Mouse (Mus musculus): Measurements from ENCODE around the gene Ecm1.
"Not testable (repeated sequence)": the region's sequence is repeated elsewhere in the genome, so short reads cannot be mapped to it uniquely, and the experiment has no call there.

Gene Ecm1

DNA sequence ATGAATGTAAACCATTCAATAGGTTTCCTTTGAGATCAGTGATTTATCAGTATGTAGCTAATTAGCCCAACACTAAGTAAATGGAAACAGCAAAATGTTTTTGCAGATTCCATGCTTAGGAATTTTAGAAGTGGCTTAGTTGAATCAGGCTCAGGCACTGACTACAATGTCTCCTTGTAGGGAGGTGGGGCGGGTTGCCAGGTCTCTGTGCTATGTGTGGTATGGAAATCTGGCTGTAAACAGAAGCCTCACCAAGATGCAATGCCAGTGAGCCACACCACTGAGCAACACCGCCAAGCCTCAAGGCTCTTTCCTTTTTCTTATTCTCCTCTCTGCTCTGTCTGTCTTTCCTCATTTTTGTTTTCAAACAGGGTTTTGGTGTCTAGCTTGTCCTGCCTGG, 10.5 kb downstream of the Ecm1 start:
- DNase-seq (ENCODE audit: low spot score in 2 of 2), result no peak

DNA sequence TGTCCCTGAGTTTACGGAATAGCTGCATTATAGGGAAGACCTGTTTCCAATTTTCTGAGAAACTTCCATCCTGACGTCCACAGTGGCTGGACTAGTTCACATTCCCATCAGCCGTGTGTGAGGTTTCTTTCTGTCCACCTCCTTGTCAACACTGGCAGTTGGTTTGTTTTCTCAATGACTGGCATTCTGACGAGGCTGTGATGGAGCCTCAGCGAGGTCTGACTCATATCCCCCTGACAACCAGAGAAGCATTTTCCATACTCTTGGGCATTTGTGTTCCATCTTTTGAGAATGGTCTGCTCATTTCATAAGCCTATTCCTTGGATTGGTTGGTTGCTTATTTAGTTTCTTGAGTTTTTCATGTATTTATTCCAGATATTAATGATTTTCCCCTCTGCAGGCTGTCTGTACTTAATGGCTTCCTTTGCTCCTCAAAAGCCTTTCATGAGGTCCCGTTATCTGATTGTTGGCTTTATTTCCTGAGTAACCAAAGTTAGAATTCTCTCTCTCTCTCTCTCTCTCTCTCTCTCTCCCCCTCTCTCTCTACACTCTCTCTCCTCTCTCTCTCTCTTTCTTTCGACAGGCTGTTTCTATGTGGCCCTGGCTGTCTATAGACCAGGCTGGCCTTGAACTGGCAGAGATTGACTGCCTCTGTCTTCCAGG, 12.5 kb downstream of the Ecm1 start:
- DNase-seq (ENCODE audit: low spot score in 2 of 2), result no peak

DNA sequence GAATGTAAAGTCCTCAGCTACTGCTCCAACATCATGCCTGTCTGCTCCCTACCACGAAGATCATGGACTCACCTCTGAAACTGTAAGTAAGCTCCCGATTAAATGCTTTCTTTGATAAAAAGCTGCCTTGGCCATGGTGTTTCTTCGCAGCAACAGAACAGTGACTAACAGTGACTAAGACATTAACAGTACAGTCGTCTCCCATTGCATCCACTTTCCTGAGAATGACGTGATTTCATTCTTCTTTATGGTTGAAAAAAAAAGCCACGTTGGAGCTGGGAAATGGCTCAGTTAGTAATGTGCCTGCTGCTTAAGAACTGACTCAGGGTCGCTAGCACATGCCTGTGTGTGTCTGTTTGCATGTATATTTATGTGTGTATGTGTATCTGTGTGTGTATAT, 13.5 kb downstream of the Ecm1 start:
- no peak for DNase-seq (ENCODE audit: low spot score in 2 of 2)

DNA sequence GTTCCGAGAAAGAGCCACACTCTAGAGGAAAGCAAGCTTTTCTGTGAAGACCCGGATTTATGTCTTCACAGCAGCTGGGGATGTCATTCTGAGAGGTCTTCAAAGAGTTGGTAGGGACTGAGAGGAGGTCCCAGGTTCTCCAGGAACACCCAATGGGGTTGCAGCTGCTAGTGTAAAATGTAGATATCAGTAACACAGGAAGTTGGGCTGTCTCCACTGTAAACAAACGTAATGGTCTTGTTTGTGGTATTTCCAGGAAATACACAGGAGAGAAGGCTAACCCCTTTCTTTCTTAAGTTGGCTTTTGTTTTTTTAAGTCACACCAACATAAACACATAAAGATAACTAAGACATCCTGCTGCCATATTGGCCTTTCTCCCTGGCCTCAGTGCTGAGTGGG, 17.0 kb downstream of the Ecm1 start:
- DNase-seq (ENCODE audit: low spot score in 2 of 2), result no peak

DNA sequence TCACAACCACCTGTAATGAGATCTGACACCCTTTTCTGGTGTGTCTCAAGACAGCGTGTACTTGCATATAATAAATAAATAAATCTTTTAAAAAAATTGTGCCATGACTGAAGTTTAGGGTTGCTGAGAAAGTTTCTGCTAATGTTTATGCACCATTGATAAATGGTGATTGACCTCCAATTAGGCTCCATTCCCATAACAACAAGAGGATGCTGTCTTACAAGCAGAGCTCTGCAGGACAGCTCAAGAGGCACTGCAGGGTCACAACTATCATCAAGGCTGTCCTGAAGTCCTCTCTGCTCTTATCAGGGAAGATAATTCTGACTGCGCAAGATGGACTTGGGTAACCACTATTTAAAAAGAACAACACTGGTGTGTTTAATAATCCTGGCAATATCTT, 21.2 kb downstream of the Ecm1 start:
- DNase-seq (ENCODE audit: low spot score in 2 of 2), result no peak

DNA sequence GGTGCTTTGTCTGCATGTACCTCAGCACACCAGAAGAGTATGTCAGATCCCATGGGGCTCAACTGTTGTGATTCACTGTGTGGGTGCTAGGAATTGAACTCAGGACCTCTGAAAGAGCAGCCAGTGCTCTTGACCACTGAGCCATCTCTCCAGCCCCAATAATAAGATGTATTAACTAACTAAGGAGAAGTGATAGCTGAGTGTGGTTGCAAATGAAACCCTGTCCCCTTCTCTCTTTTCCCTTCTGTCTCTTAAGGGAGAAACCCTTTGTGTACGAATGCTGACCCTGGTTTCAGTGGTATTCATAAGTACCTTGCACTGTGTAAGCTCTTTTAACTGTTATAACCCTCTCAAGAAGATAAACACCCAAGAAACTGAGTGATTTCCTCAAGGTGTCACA, 23.3 kb downstream of the Ecm1 start:
- DNase-seq (ENCODE audit: low spot score in 2 of 2), result no peak

DNA sequence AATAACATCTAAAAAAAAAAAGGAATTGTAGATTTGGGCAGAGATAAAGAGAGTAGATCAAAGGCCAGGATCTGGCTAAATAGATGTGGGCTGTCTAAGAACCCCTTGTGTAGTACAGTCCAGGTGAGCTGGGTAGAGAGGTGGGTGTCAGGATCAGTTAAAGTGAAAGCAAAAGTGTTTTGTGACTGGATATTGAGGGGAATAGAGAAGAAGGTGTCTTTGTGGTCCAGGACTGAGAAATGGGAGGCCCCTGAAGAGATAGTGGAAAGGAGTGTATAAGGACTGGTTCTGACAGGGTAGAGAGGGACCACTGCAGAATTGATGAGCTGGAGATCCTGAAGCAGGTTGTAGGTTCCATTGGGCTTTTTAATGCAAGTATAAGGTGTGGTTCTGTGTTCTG, 29.4 kb downstream of the Ecm1 start:
- DNase-seq (ENCODE audit: low spot score in 2 of 2), result no peak

DNA sequence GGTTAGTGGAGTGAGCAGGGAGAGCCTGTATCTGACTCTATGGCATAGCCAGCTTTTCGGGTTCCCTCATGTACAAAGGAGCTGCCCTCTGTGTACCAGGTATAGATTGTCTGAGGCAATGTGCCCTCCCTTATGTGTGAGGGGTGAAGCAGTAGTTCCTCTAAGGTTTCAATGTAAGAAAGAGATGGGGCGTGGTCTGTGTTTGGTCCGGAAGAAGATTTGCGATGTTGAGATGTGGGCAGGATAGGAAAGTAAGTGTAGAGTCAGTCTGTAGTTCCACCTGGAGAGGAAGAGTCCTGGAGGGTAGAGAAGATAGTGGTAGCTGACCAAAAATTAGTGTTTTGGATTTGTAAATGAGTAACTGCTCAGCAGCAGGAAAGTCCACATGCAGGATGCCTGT, 30.3 kb downstream of the Ecm1 start:
- DNase-seq (ENCODE audit: low spot score in 2 of 2), result peak in 1 of 2 experiments; percentile 26

DNA sequence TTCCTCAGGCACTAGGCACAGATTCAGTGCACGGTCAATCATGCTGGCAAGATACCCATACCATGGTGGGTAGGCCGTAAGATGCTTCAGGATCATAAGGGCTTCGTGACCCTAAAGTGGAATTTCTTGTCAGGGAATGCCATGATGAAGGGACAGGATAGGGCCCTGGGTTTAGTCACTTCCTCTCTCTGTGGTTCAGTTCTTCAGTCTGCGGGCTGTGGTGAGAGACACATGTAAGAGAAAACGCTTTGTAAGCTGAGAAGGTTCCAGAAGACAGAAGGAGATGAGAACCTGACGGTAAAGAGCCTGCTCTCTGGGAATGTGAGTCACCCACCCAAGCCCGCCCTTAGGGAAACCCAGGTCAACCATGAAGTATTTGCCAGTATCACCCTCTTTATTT, 31.9 kb downstream of the Ecm1 start:
- DNase-seq (ENCODE audit: low spot score in 2 of 2), result peak; percentile 36 to 44

DNA sequence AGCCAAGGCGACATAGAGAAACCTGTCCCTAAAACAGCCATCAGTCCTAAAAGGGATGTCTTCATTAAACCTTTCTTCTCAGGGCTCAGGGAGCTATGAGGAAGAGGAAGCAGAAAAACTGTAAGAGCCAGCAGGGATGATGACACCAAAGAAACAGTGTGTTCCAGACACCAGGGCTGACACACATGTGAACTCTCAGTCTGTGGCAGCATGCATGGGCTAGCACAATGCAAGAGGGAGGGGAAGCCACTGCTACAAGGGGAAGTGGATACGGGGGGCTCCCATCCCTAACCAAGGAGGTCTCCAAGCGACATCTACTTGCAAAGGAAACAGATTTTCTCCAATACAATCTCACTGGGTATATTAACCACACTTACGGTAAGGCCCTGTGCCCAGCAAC, 33.1 kb downstream of the Ecm1 start:
- no peak for DNase-seq (ENCODE audit: low spot score in 2 of 2)

DNA sequence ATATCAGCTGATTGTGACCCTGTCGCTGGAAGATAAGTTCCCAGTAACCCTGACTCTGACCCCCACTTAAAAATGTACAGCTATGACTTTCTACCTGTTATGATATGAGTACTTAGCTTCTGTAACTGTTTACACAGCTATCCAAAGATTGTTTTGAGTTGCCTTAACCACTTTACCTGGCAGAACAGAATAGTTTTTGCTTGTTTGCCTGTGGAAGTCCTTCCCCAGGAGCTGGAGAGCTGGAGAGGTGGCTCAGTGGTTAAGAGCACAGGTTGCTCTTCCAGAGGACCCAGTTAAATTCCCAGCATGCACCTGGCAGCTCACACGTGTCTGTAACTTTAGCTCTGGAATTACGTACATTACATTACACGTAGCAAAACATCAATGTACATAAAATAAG, 34.8 kb downstream of the Ecm1 start:
- DNase-seq (ENCODE audit: low spot score in 2 of 2), result no peak

DNA sequence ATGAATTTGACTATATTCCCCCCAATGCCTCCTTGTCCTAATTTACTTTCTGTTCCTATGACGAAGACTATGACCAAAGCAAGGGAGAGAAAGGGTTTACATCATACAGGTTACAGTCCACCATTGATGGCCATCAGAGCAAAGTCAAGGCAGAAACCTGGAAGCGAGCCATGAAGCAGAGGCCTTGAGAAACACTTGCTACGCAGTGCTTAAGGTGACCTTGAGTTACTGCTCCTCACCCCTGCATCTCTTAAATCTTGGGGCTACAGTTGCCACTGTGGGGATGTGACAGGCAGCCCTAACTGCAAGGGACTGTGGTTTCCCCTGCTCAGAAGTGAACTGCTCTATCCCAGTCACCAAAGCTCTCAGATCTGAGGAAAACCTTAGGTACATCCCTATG, 36.1 kb downstream of the Ecm1 start:
- no peak for DNase-seq (ENCODE audit: low spot score in 2 of 2)

DNA sequence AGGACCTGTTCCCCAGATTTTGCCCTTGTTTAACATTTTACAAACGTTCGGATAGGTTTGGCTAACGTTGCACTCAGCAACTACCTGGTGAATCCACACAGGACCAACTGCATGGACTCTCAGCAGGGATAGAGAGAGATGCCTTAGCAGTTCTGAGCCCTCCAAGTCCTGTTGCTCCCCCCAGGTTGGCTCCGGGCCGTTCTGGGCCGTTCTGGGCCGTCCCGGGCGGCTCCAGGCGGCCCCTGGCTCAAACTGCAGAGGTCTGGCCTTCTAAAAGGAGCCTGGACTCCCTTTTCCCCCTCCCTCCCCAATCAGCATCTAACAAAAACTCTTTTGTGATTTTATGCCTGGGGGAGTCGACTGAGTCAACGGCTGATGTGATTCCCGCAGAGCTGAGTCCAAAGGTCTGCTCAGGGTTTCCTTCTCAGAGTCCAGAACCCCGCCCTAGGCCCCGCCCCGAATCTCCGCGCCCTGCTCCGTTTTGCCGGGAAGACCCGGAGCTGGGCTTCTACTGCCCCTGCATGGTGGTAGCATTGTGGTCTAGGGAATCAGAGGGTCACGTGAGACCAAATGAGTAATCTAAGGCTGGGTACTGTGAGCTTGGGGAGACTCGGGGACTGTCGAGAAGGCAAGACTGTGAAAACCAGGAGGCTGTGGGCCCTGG, 37.4 kb downstream of the Ecm1 start:
- DNase-seq (ENCODE audit: low spot score in 2 of 2), result no peak

DNA sequence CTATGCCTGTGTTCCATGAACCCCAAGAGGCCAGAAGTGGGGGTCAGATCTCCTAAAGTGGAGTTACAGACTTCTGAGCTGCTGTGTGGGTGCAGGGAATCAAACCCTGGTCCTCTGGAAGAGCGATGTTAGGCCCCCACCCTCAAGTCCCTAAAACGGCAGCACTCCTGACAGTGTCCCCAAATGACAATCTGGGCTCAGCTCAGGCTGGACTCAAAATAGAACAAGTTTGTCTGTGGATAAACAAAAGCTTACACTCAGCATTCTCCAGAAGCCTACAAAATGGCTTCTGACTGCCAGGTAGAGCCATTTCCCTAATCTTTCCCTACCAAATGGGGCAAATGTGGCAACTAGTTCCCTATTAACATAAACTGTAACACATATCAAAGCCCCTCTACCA, 38.3 kb downstream of the Ecm1 start:
- DNase-seq (ENCODE audit: low spot score in 2 of 2), result no peak

DNA sequence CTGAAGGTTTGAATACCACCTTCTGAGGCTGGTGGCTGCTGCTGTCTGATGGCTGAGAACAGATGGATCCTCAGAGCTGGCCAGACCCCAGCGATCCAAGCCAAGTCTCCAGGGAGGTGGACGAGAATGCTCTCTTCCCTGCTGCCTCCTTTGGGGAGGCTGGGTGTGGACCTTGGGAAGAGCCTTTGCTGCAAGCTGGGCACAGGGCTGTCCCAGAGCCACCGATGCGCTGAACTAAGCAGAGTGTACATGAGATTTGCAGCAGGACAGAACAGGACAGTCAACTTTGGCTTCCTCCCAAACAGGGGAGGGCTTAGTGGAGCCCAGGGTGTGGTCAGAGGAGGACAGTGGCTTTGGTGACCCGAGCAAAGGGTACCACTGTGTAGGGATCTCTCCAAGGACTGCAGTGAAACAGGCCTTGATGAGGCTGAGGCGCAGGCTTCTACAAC, 39.1 kb downstream of the Ecm1 start:
- DNase-seq (ENCODE audit: low spot score in 2 of 2), result no peak

DNA sequence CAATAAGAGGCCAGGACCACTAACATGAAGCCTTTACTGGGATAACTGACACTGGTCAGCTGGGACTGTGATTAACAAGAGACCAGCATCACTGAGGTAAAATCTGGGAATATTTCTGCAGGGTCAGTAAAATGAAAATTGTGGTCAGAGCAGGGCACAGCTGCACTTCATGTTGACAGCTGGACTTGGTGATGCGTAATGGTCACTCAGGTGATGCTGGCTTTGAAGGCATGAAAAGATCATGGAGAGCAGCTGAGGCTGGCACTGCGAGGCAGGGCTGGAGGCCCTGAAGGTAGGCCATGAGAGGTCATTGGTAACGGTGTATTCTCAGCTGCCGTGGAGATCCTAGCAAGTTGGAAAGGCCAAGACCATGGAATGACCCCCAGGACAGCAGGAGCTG, 41.1 kb downstream of the Ecm1 start:
- no peak for DNase-seq (ENCODE audit: low spot score in 2 of 2)

DNA sequence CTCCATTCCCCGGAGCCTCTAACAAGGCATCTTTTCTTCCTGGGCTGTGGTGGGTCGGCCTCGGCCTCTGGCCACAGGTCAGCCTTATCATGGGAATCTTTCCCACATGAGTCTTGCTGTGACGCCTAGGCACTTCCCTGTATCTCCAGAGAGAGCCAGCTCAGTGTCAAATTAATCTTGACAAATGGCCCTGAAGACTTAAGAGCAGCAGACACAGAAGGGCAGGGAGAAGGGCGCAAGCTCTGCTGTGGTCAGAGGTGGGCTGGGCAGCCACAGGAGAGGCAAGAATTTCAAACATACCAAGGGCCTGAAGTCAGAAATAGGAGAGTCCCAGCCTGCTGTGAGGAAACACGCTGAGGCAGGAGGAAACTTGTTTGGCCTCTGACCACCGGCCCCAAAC, 43.0 kb downstream of the Ecm1 start:
- DNase-seq (ENCODE audit: low spot score in 2 of 2), result no peak

DNA sequence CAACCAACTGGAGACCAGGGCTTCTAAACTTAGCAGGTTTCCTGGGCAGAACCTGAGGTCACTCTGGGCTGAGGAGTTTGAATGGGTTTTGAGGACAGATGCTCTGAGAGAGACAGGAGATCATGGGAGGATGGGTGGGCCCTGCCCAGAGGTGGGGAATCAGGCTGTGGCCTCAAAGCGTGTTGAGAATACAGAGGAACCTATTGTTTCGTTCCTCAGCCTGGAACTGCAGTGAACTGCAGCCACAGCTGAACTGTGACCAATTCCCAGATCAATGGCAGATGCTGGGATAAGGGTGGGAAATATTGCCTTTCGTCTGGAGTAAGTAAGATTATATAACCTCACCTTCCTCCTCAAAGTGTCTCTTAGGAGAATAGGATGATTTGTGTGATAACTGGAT, 43.6 kb downstream of the Ecm1 start:
- no peak for DNase-seq (ENCODE audit: low spot score in 2 of 2)

DNA sequence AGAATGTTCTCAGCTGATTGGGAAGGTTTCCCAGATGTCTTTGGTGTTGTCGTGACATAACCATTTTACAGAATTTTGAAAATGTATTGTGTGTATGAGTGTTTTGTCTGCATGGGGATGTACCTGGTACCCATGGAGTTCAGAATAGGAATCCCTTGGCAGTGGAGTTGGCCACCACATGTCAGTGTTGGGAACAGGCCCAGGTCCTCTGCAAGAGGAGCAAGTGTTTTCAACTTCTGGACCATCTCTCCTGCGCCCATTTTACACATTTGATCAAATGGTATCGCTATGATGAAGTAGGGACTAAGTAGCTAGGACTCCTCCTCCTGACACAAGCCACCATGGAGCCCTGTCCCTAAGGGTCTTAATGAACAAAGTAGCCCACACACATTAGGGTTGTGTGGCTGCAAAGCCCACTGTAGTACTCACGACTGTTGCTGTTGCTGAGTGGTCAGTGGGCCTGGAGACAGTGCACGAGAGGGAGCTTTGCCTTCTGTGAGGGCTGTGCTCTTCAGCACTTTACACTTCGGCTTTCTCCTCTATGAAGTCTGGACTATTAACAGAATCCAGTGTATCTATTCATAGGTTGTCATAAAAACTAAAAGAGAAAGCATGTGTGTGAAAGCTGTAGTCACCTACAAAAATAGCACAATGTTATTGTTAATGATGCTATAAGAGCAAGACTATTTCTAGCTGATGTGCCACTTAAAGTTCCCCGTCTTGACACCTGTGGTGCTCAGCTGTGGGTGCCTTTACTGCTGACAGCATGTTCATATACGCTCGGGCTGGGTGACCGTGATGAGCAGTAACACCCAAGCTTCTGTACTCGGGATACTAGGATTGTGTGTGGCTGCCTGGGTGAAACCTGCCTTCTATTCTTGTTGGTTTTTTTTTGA, 44.3 kb downstream of the Ecm1 start:
- no peak for DNase-seq (ENCODE audit: low spot score in 2 of 2)

DNA sequence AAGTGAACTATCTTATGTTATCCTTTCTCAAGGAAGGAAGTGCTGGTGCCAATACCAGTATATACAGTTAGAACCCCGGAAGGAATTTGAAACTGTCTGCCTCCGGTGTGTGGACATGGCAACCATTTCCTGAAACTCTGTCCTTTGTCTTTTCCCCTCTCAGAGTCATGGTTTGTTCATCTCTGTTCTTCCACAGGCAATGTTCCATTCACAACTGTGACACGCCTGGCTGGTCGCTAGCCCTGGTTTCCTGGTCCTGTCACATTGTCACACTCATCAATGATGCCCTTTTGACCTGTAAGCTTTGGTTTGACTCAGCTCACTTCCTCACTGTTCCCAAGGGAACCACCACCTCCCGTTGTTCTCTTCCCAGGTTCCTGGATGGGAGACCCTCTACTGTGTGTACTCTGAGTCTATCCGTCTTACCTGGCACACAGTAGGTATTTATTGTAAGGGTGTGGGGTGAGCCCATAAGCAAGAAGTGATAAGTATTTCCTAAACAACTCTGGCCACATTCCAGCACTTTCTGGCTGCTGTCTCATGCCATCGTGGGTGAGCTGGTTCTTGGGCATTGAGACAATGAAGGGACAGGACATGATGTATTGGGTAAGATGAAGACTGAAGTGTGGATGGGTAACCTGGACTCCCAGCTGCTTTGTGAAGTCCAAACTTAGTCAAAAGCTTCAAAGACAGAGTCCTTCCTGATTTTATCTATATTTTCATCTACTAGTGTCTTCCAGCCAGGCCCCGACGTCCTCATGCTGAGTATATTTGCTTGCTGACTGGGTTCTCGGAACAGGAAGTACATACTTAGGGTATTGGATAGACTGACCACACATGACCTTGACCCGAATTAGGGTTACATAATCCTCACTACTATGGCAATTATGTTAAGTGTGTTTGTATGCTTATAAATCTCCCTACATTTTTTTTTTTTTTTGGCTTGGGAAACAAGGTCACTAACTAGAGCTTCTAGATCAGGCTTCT, 45.3 kb downstream of the Ecm1 start:
- DNase-seq (ENCODE audit: low spot score in 2 of 2), result no peak

DNA sequence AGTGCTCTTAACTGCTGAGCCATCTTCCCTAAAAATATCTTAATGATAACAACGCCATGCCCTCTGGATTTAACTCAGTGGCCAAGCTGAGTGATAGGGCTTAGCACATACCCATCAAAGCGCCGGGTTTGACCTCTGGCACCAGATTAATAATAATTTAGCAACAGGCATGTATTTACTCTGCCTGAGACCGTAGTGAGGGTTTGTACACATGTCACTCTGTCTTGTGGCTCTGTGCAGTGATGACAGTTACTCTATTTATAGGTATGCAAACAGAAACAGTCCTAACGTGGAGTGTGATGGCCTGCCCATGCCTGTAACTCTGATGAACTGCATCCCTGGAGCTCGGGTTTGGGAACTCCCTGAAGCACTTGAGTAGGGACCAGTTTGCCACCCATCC, 46.7 kb downstream of the Ecm1 start:
- no peak for DNase-seq (ENCODE audit: low spot score in 2 of 2)

DNA sequence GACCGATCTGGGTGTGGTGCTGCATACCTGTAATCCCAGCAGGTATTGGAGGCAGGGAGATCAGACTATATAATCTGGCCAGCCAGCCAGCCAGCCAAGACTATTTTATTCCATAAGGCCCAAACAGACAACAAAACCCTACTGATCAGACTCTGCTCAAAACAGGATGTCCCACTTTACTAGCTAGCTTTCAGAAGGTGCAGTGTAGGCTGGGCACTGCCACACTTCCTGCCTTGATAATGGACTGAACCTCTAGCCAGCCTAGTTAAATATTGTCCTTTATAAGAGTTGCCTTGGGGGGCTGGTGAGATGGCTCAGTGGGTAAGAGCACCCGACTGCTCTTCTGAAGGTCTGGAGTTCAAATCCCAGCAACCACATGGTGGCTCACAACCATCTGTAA, 48.8 kb downstream of the Ecm1 start:
- not testable (repeated sequence) for DNase-seq (ENCODE audit: low spot score in 2 of 2)

Data from spleen, postnatal 36 days (tissue).